Mouse (Mus musculus) thymus, adult 2 months (tissue): ENCODE results near the gene Bmp3.

ENCODE experiments used
- CTCF ChIP-seq: fragments of 200-500 bp; IDR thresholded peaks from 2 replicates; pipeline ENCODE4 v1.5.1; 2012; ENCODE audit warnings: mild to moderate bottlenecking, control low read depth, low read length, moderate library complexity, borderline replicate concordance; ENCODE audit not compliant: control insufficient read depth, poor library complexity, insufficient read depth; ENCODE audit errors: extremely low read depth
- POLR2A ChIP-seq: fragments of 200-500 bp; IDR thresholded peaks from 2 replicates; pipeline ENCODE4 v1.6.1; 2012; ENCODE audit warnings: mild to moderate bottlenecking, low read length, control low read depth, moderate library complexity; ENCODE audit not compliant: control insufficient read depth, poor library complexity, insufficient read depth; ENCODE audit errors: extremely low read depth

- TF ChIP-seq POLR2A = no peak
- no peak for TF ChIP-seq CTCF
Measured at GRCm38 (mm10) chr5:98807953-98808352, 46.3 kb upstream of the Bmp3 start.
